Mouse (Mus musculus) layer of hippocampus, adult 8-10 months (tissue): Measurements from ENCODE around the gene Lnx2. TPM values are rescaled to one million over a fixed set of nuclear protein-coding genes. Genes with fewer than 3 reads are reported as not detected.

Experiments
- DNase-seq, 2 experiments: peaks; one replicate each; pipeline ENCODE4 v3.0.0; 2022; ENCODE audit warnings: low spot score in 2 of 2
- total RNA-seq, 4 experiments: library from RNA; stranded (reverse); gene quantifications; 2 replicates each; pipeline ENCODE4 v1.2.4; 2022

Gene Lnx2
- total RNA-seq, 4 experiments from 2014 or later, result 5.8 to 7.2 (median 6.5) TPM

DNA sequence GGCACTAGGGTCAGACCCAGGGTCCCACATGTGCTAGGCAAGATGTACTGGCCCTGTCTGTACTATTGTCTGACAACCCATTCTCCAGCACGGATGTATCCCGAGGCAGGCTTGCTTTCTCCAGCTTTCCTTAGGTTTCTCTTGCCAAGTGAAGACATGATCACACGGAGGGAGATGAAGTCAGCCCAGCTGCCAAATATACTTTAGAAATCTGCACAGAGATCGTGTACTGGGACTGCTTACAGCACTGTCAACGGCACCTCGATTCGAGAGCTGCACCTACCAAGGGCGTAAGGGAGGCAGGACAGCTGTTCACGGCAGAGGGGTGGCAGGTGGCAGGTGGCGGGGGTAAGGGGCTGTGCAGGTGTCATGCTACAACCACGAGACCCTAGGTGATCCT is 55.8 kb downstream of the Lnx2 start:
- DNase-seq, result no peak

DNA sequence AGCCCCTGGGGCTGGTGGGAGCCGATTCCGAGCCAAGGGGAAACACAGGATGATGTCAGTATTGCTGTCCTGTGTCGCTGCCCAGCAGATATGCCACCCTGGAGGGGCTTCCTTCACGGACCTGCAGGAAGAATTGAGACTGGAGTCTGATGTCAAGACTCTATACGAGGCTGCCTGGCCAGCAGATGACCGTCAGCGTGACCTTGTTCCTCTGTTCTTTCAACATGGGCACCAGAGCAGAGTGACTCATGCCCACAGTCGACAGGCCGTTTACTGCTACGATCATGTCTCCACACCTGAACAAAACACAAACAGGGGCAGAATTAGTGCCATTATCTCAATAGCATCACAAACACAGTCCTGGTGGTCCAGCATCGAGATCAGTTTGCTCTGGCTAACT is 57.6 kb downstream of the Lnx2 start:
- no peak for DNase-seq

DNA sequence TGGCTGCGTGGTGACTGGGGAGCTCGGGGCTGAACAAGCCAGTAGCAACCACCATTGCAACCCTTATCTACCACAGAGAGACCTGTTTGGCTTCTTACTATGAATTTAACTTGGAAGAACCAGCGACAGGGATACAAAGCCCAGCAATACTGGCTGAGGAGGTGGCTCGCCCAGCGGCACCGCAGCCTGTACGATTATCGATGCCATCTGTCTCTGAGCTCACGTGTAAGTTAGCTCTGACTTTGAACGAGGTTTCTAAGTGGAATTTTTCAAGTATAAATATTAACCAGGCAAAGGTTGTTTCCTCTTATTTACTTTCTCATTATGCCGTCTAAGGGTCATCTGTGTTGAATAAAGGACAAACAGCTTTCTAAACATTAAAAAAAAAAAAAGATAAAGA is 58.9 kb downstream of the Lnx2 start:
- no peak for DNase-seq

GRCm38 (mm10) chr5:147016622-147017021 is 59.8 kb downstream of the Lnx2 start:
- DNase-seq, result no peak

DNA sequence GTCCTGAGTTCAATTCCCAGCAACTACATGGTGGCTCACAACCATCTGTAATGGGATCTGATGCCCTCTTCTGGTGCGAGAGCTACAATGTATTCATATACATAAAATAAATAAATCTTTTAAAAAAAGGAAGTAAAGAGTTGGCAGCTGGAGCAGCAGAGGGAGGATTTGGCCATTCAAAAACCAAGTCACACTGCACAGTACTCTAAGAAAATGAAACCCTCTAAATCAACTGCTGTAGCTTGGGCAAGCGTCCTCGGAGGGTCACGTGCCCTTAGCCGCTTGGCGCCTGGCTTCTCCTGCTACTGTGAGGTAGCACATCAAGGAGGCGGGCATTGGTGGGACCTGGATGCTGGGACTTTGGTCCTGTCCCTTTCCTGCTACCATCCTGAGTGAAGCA is 61.2 kb downstream of the Lnx2 start:
- DNase-seq, result no peak

DNA sequence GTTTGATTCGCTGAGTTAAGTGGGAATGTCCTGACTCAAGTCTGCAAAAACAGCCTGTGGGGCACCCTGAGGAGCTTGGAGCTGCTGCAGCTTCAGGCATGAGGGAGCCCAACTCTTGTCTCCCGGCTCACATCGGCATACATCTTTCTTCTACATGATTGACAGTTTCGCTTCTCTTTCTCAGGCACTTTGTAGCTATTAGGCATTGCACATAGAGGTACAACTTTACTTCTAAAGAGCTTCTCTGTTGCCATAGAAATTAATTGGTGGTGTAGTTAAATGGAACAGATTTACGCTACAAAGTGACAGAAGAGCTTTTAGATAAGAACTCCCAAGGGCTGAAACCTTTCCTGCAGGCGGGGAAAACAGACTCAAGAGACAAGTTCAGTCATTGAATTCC is 62.5 kb downstream of the Lnx2 start:
- no peak for DNase-seq

DNA sequence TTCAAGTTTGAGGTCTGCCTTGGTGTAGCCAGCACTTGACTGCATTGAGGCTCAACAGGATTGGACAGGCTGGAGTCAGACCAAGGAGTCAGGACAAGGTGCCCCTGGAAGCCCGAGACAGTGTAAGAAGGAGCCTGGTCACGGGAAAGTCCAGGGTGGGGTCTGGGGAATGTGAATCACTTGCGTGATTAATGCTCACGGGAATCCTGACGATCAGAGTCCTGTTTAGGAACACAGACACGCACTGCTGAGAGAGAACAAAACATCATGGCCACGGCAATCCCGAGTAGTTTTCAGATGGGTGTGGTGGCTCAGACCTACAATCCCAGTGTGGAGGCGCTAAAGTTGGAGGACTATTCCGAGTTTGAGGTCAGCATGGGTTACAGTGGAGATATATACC is 65.1 kb downstream of the Lnx2 start:
- DNase-seq, result no peak

GRCm38 (mm10) chr5:147003303-147003702 is 73.1 kb downstream of the Lnx2 start:
- no peak for DNase-seq

GRCm38 (mm10) chr5:147001312-147001711 is 75.1 kb downstream of the Lnx2 start:
- DNase-seq, result no peak

- DNase-seq, result no peak
Observed at GRCm38 (mm10) chr5:146998802-146999201, 77.6 kb downstream of the Lnx2 start.

DNA sequence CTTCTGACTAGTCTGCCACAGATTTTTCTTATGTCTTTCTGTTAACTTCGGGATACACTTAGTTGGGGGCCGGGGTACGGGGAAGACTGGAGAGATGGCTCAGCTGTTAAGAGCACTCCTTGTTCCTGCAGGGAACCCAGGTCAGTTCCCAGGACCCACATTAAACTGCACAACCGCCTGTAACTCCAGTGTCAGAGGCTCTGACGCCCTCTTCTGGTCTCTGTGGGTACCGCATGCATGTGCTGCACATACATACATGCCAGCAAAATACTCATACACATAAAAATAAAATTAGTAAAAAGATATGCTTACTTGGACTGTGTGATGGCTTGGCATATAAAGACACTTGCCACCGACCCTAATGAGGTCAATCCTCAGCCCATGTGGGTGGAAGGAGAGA is 79.6 kb downstream of the Lnx2 start:
- no peak for DNase-seq

DNA sequence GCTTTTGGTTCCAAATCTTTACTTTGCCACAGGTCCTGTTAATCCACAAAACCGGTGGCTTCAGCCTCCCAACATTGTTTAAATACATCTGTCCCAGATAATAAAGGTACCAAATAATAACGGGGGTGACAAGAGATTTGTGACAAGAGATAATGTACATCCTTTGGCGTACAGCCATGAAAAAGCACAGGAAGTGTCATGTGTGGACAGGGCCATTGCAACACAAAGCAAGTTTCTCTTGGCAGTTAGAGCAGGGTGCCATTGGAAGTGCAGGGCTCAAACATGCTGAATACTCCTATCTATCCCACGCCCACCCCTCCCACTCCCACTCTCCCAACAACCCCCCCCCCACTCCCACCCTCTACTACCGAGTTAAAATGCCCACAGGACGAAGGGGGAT is 81.4 kb downstream of the Lnx2 start:
- no peak for DNase-seq

DNA sequence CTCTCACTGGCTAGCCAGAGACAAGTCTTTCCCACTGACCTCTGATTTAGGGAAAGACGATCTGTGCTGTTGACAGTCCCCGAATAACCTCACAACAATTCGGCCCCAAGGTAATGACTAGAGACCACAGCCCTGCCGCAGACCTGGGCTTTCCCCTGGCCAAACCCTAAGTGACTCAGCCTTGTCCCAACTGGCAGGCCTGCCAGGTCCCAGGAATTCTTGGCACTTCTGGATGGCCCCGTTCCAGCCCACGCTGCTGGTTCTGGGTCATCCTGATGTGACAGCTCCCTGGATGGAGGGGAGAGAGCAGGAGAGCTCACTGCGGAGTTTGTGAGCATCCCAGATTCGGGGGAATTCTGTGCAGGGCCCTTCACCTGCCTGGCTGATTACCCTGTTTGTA is 82.9 kb downstream of the Lnx2 start:
- peak in 1 of 2 experiments; percentile 22 for DNase-seq

GRCm38 (mm10) chr5:146989051-146989450 is 87.3 kb downstream of the Lnx2 start:
- DNase-seq, result no peak

DNA sequence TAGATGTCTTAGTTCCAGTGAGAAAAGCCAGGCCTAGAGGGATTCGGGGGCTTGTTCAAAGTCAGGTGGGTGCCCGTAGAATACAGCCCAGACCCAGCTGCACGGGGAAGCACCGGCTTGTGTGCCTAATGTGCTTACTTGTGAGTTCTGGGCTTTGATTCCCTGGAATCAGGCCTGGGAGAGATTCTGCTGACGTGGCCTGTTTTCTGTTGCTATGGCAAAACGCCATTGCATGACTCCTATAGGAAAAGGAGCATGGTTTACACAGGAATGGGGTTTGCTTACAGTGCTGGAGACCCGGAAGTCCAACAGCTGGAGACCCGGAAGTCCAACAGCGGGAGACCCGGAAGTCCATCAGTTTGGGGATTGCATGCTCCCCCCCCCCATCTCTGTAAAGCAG is 88.8 kb downstream of the Lnx2 start:
- DNase-seq, result no peak

- DNase-seq, result no peak
Observed at GRCm38 (mm10) chr5:146985725-146986433, 90.5 kb downstream of the Lnx2 start.

- peak in 1 of 2 experiments; percentile 42 for DNase-seq
Observed at GRCm38 (mm10) chr5:146983216-146983615, 93.2 kb downstream of the Lnx2 start.

- DNase-seq, result no peak
Observed at GRCm38 (mm10) chr5:146981376-146981775, 95.0 kb downstream of the Lnx2 start.

DNA sequence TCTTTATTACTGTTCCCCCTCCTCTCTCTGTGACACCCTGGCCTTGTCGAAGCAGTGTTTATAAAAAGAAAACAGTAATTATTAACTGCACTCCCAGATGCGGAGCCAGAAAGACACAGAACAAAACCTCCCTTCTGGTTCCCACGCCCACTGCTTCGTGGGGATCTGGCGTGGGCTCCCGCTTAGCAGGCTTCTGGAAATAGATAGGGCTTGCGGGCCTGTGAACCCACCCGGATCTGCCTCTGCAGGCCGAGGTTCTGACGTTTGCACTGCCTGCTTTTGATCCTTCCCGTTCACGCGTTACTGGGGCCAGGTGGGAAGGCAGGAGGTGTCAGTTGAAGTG is 101.6 kb downstream of the Lnx2 start:
- no peak for DNase-seq

DNA sequence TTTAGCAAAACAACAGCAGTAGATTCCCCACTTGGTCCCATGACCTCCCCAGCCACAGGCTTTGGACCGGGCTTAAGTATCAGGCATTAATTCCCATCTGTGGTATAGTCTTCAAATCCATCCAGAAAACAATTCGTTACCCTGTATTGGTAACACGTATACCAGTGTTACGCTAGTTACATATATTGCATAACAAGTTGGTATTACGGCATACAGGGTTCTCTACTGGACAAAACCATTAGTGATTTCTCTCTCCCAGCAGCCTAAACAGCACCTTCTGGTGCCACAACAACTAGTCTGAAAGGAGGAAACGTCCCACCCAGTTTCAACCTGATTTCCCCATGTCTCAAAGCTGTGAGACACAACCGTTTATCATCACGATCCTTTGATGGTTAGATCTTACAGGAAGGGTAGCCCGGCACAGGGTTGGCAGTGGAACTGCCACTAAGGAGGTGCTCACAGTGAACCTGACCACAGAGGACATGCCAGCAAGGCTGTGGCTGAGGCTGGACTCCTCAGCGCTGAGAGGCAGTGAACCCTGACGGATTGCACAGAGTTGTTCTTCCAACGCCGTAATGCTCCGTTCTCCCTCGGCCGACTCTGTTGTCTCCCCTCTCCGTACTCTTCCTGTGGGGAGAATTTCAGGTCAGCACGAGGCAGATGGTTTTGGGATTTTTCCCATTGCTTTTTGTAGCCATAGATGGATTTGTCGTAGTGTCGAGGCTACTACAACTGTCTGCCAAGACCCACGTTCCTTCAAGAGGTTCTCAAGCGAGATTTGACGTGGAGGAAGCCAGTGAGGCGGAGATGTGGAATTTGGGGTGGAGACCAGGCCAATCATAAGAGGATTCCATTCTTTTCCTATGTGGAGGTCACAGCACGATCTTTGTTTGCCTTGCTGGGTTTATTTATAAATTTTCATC is 102.3 kb downstream of the Lnx2 start:
- no peak for DNase-seq

DNA sequence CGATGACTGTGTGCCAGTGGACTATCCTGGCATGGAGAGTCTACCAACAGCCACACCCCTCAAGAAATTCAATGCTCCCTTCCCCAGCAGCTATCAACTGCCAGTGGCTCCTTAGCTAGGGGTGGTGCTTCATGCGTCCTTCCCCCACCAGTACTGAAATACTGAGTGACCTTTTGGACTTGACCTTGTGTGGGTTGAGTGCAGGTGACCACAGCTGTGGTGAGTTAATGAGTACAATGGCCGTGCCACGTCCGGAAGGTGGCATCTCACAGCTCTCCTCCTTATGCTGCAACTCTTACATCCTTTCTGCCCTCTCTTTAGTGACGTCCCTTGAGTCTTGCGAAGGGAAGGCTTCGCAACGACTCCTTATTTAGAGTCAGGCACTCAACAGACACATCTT is 103.0 kb downstream of the Lnx2 start:
- DNase-seq, result no peak

DNA sequence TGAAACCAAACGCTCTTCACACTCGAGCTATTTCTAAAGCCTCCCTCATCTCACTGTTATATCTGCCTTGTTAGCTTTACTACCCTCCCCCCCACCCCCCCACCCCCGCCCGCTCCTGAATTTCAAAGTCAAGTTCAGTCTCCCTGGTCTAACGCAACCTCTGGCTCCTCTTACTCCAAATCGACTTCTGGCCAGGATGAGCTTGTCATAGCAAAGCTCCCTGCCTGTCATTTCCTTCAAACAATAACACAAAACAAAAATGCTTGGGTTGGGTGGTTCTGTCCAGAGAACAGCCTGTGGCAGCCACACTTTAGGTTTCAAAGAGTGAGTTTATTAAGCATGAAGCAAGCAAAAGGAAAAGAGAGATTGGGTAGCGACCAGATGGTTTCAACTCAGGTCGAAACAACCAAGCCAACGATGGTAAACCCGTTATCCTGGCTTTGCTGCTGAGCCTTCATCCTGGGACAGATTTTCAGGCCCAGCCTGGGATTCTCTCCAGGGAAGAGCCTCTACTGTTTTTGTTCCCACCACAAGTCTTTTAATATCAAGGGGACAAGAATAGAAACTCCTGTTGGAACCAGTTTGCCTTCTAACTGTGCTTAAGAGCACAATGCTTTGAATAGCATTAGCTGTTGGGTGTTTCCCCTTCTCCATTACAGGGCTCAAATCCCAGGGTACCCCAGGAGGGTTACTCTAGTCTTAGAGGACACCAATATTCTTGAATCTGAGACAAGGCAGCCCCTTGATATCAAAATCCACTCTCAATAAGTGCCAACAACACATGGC is 104.4 kb downstream of the Lnx2 start:
- DNase-seq, result no peak
